In genomic region chr9:106884306-106884705, GRCm38 (mm10) we compare ENCODE assay signal across 8 mouse cellular contexts. TPM values are rescaled to one million over a fixed set of nuclear protein-coding genes. Genes with fewer than 3 reads are reported as not detected.
A peak's percentile ranks its signal among the peaks of the same experiment; 100 is the strongest.
DNase-seq lines count a peak whose midpoint lies in the region; ATAC-seq and TF ChIP-seq lines count a peak whose summit lies in the region.

No protein-coding gene starts in this region.

- ATAC-seq in intestine, embryonic 16.5 days = no peak
- ATAC-seq in neural tube, embryonic 14.5 days (ENCODE audit: low read depth) = no peak

- no peaks in the 10 kb centered on the region for H3K9me3 ChIP-seq in heart, embryonic 10.5 days
- no peaks in the 10 kb centered on the region for H3K9me3 ChIP-seq in embryonic facial prominence, embryonic 10.5 days
- no peaks in the 10 kb centered on the region for H3K9me3 ChIP-seq in intestine, embryonic 16.5 days (ENCODE audit: control insufficient read depth, low read length)
- no peaks in the 10 kb centered on the region for H3K9me3 ChIP-seq in neural tube, embryonic 14.5 days (ENCODE audit: control insufficient read depth, low read length)

- H3K9ac ChIP-seq in intestine, embryonic 16.5 days (ENCODE audit: low read depth, low read length) = peak overlapping the region; percentile 96
- peak overlapping the region; percentile 99 for H3K9ac ChIP-seq in neural tube, embryonic 14.5 days (replicated peaks; ENCODE audit: low read depth, low read length)

- H3K36me3 ChIP-seq in heart, embryonic 10.5 days = peaks cover 75% of the 10 kb centered on the region
- H3K36me3 ChIP-seq in C2C12 (ENCODE audit: control insufficient read depth, insufficient read depth) = peaks cover 49% of the 10 kb centered on the region
- H3K36me3 ChIP-seq in embryonic facial prominence, embryonic 10.5 days (replicated peaks) = peaks cover 82% of the 10 kb centered on the region
- peaks cover 4% of the 10 kb centered on the region for H3K36me3 ChIP-seq in intestine, embryonic 16.5 days (ENCODE audit: control insufficient read depth, insufficient read depth, low read length)
- H3K36me3 ChIP-seq in neural tube, embryonic 14.5 days (ENCODE audit: control insufficient read depth, insufficient read depth, low read length) = peaks cover 50% of the 10 kb centered on the region

- H3K4me3 ChIP-seq in heart, embryonic 10.5 days = peak overlapping the region; percentile 92
- no peak overlapping the region for H3K4me3 ChIP-seq in C2C12 (ENCODE audit: insufficient read depth, poor library complexity, severe bottlenecking)
- peak overlapping the region; percentile 94 for H3K4me3 ChIP-seq in embryonic facial prominence, embryonic 10.5 days
- H3K4me3 ChIP-seq in intestine, embryonic 16.5 days (ENCODE audit: low read length) = peak overlapping the region; percentile 79
- H3K4me3 ChIP-seq in neural tube, embryonic 14.5 days (ENCODE audit: low read depth, low read length) = peak overlapping the region; percentile 93

- peak overlapping the region; percentile 68 for H3K4me2 ChIP-seq in intestine, embryonic 16.5 days (ENCODE audit: low read depth, low read length)
- peak overlapping the region; percentile 99 for H3K4me2 ChIP-seq in neural tube, embryonic 14.5 days (ENCODE audit: low read depth, low read length)

- H3K79me3 ChIP-seq in C2C12 (ENCODE audit: low read depth) = peaks cover 35% of the 10 kb centered on the region

- H3ac ChIP-seq in C2C12 (ENCODE audit: control insufficient read depth, insufficient read length, low read depth) = peak overlapping the region; percentile 52

- peaks cover 49% of the 10 kb centered on the region for H3K4me1 ChIP-seq in heart, embryonic 10.5 days
- peaks cover 67% of the 10 kb centered on the region for H3K4me1 ChIP-seq in embryonic facial prominence, embryonic 10.5 days
- peaks cover 37% of the 10 kb centered on the region for H3K4me1 ChIP-seq in intestine, embryonic 16.5 days (ENCODE audit: control insufficient read depth, insufficient read depth, low read length)
- peaks cover 38% of the 10 kb centered on the region for H3K4me1 ChIP-seq in neural tube, embryonic 14.5 days (ENCODE audit: control insufficient read depth, insufficient read depth, low read length)

- peaks cover 48% of the 10 kb centered on the region for H3K79me2 ChIP-seq in C2C12 (ENCODE audit: control insufficient read depth, insufficient read depth)

- DNase-seq in heart, embryonic 10.5 days (ENCODE audit: low spot score) = peak; percentile 75
- no peak for DNase-seq in heart, postnatal 25 days (ENCODE audit: low spot score)
- DNase-seq in embryonic facial prominence, embryonic 10.5 days (ENCODE audit: low spot score) = peak; percentile 60
- no peak for DNase-seq in urinary bladder, postnatal 14 days (ENCODE audit: low spot score)
- no peak for DNase-seq in gastrocnemius, adult 18-20 months (ENCODE audit: low spot score)

- H3K27ac ChIP-seq in heart, embryonic 10.5 days = no peak overlapping the region
- H3K27ac ChIP-seq in embryonic facial prominence, embryonic 10.5 days (replicated peaks) = peak overlapping the region; percentile 48; the same call in 1 of the 2 replicates
- no peak overlapping the region for H3K27ac ChIP-seq in intestine, embryonic 16.5 days (ENCODE audit: low read length)
- H3K27ac ChIP-seq in neural tube, embryonic 14.5 days (ENCODE audit: low read depth, low read length) = no peak overlapping the region

- intact Hi-C loops in heart, postnatal 25 days (cut with DNase I) = loop anchor here (2.0 kb wide), 1 partner anchor 60 kb away; no protein-coding TSS in a partner anchor

- no peak for TF ChIP-seq CTCF in C2C12 (IDR thresholded peaks at IDR 0.05; ENCODE audit: control insufficient read depth, insufficient read depth, insufficient read length)

- WGBS in heart, embryonic 10.5 days = 40% methylated on average over 16 of the region's 16 CpGs
- WGBS in embryonic facial prominence, embryonic 10.5 days = 42% methylated on average over 16 of the region's 16 CpGs
- WGBS in intestine, embryonic 16.5 days = 27% methylated on average over 16 of the region's 16 CpGs
- 40% methylated on average over 16 of the region's 16 CpGs for WGBS in neural tube, embryonic 14.5 days

- no peaks in the 10 kb centered on the region for H3K27me3 ChIP-seq in heart, embryonic 10.5 days (ENCODE audit: insufficient read depth, poor library complexity, severe bottlenecking)
- no peaks in the 10 kb centered on the region for H3K27me3 ChIP-seq in C2C12 (ENCODE audit: control insufficient read depth, insufficient read depth, insufficient read length)
- no peaks in the 10 kb centered on the region for H3K27me3 ChIP-seq in embryonic facial prominence, embryonic 10.5 days (replicated peaks; ENCODE audit: low read depth, poor library complexity, severe bottlenecking)
- H3K27me3 ChIP-seq in intestine, embryonic 16.5 days (replicated peaks; ENCODE audit: control insufficient read depth, insufficient read depth, low read length) = no peaks in the 10 kb centered on the region
- no peaks in the 10 kb centered on the region for H3K27me3 ChIP-seq in neural tube, embryonic 14.5 days (ENCODE audit: control insufficient read depth, insufficient read depth, low read length)

TF ChIP-seq in C2C12, 6 proteins besides CTCF, POLR2A, EP300 and RAD21:
- TF ChIP-seq MYOG (IDR thresholded peaks at IDR 0.05; ENCODE audit: control insufficient read depth, extremely low read depth, insufficient read length) (no peak), MYOD1 (IDR thresholded peaks at IDR 0.05; ENCODE audit: control insufficient read depth, insufficient read length, low read depth) (no peak), USF1 (IDR thresholded peaks at IDR 0.05; ENCODE audit: low read depth) (no peak), FOSL1 (IDR thresholded peaks at IDR 0.05; ENCODE audit: insufficient read depth, low read length, poor library complexity, severe bottlenecking) (no peak), CEBPB (IDR thresholded peaks at IDR 0.05; ENCODE audit: low read depth) (no peak), MAX (IDR thresholded peaks at IDR 0.05) (no peak)

RNA-seq across cellular contexts. Expression of gene Rbm15b, which starts 2.9 kb away (rescaled TPM):
- polyA plus RNA-seq in heart, embryonic 10.5 days (2016; fragmentation: Nextera tagmentation; extraction: Ambion mirVana) = 6.1 and 10.8 TPM in 2 replicates
- 10 to 100 TPM; 12.3 to 15.2 TPM for total RNA-seq in heart, postnatal 25 days (2021)
- polyA plus RNA-seq in C2C12 (2012; fragmentation: generic; extraction: Trizol) = 21.0 TPM
- polyA plus RNA-seq in embryonic facial prominence, embryonic 10.5 days (2016; fragmentation: Nextera tagmentation; extraction: Ambion mirVana) = 17.2 and 17.6 TPM in 2 replicates
- polyA plus RNA-seq in intestine, embryonic 16.5 days (2015; fragmentation: Nextera tagmentation; extraction: Ambion mirVana) = 3.5 and 3.7 TPM in 2 replicates
- 20.0 and 22.1 TPM in 2 replicates for polyA plus RNA-seq in neural tube, embryonic 14.5 days (2014; fragmentation: Nextera tagmentation; extraction: Ambion mirVana)
- total RNA-seq in gastrocnemius, adult 18-20 months (2021) = 1 to 10 TPM; 4.3 to 5.2 TPM

RNA-seq across cellular contexts. Expression of gene Manf, which starts 7.5 kb away (rescaled TPM):
- 296 and 411 TPM in 2 replicates for polyA plus RNA-seq in heart, embryonic 10.5 days (2016; fragmentation: Nextera tagmentation; extraction: Ambion mirVana)
- 100 to 1,000 TPM; 169 to 207 TPM for total RNA-seq in heart, postnatal 25 days (2021)
- 516 TPM for polyA plus RNA-seq in C2C12 (2012; fragmentation: generic; extraction: Trizol)
- polyA plus RNA-seq in embryonic facial prominence, embryonic 10.5 days (2016; fragmentation: Nextera tagmentation; extraction: Ambion mirVana) = 254 and 277 TPM in 2 replicates
- polyA plus RNA-seq in intestine, embryonic 16.5 days (2015; fragmentation: Nextera tagmentation; extraction: Ambion mirVana) = 354 and 382 TPM in 2 replicates
- polyA plus RNA-seq in neural tube, embryonic 14.5 days (2014; fragmentation: Nextera tagmentation; extraction: Ambion mirVana) = 165 and 166 TPM in 2 replicates
- 10 to 100 TPM; 33.0 to 42.8 TPM for total RNA-seq in gastrocnemius, adult 18-20 months (2021)

Comparison
In these comparisons a context has a peak if more than half of its experiments do, and no peak if none do; other contexts are left out.
1. DNase-seq: peak in heart, embryonic 10.5 days (single experiment) and embryonic facial prominence, embryonic 10.5 days (single experiment); none in heart, postnatal 25 days (single experiment), urinary bladder, postnatal 14 days (single experiment) and gastrocnemius, adult 18-20 months (single experiment).